Mouse (Mus musculus) G1E (cell line): ENCODE data around the gene Mroh7. TPM values are rescaled to one million over a fixed set of nuclear protein-coding genes. Genes with fewer than 3 reads are reported as not detected.
A peak's percentile ranks its signal among the peaks of the same experiment; 100 is the strongest.

Source experiments
- ATAC-seq: 2 replicates; pipeline ENCODE4 v1.8.0; 2016; ENCODE audit warnings: mild to moderate bottlenecking; ENCODE audit not compliant: insufficient number of reproducible peaks, poor library complexity, low FRiP score, severe bottlenecking; ENCODE audit errors: extremely low read depth
- DNase-seq: peaks from one replicate; pipeline ENCODE4 v3.0.0; 2012; ENCODE audit warnings: low spot score
- H3K27me3 ChIP-seq: 2 replicates; pipeline ENCODE4 v1.6.1; 2012; ENCODE audit warnings: mild to moderate bottlenecking, low read length, inconsistent platforms; ENCODE audit not compliant: insufficient read depth
- H3K36me3 ChIP-seq: replicated peaks from 2 replicates; pipeline ENCODE3; 2012; ENCODE audit warnings: mild to moderate bottlenecking, inconsistent platforms
- H3K4me1 ChIP-seq: 2 replicates; pipeline ENCODE4 v1.6.1; 2012; ENCODE audit warnings: low read depth, low read length, inconsistent platforms, mixed read lengths; ENCODE audit not compliant: insufficient read depth
- H3K4me3 ChIP-seq: 2 replicates; pipeline ENCODE4 v1.5.1; 2012; ENCODE audit warnings: low read depth, mild to moderate bottlenecking, inconsistent platforms, low read length, moderate library complexity, mixed read lengths
- H3K9me3 ChIP-seq: replicated peaks from 2 replicates; pipeline ENCODE4 v1.6.1; 2012; ENCODE audit warnings: inconsistent platforms
- CTCF ChIP-seq: IDR thresholded peaks from 2 replicates; pipeline ENCODE4 v1.5.1; 2012; ENCODE audit warnings: low read depth, low read length, inconsistent platforms, mixed read lengths
- GATA1 ChIP-seq: IDR thresholded peaks from 2 replicates; pipeline ENCODE4 v1.6.1; 2012; ENCODE audit warnings: borderline replicate concordance, low read length, inconsistent platforms, mixed read lengths
- GATA2 ChIP-seq: IDR thresholded peaks from 2 replicates; pipeline ENCODE4 v1.6.1; 2012; ENCODE audit warnings: low read depth, low read length, inconsistent platforms, borderline replicate concordance
- POLR2AphosphoS5 ChIP-seq: IDR thresholded peaks from 2 replicates; pipeline ENCODE4 v1.6.1; 2012; ENCODE audit warnings: low read depth, low read length, inconsistent platforms; ENCODE audit not compliant: insufficient replicate concordance
- TAL1 ChIP-seq: conservative IDR thresholded peaks from 2 replicates; pipeline ENCODE4 v1.6.1; 2012; ENCODE audit warnings: low read depth, low read length, inconsistent platforms, mixed read lengths
- polyA plus RNA-seq: library from polyadenylated mRNA; stranded (reverse); fragments of >175 nt; gene quantifications from 2 replicates; pipeline ENCODE4 v1.2.3, GENCODE M21; 2012
- total RNA-seq, 2 experiments: library from RNA; stranded (forward) in 1 of 2; stranded (reverse) in 1 of 2; fragments of 200-1000 nt in 1 of 2; fragments of >200 nt in 1 of 2; fragmentation: Nextera tagmentation in 1 of 2; gene quantifications; 2 replicates each; pipeline ENCODE4 v1.2.3; 2014 to 2017

Gene Mroh7
- total and polyA plus RNA-seq, 3 experiments, result 0.11 TPM; not detected in 2

- no peaks in the 10 kb centered on the region for H3K27me3 ChIP-seq
- TF ChIP-seq POLR2AphosphoS5 (no peak), GATA1 (no peak), CTCF (no peak), GATA2 (no peak), TAL1 (no peak)
- DNase-seq (no peak), ATAC-seq (no peak)
- no peak overlapping the region for H3K4me3 ChIP-seq
- H3K36me3 ChIP-seq, result peaks cover 100% of the 10 kb centered on the region
- no peaks in the 10 kb centered on the region for H3K4me1 ChIP-seq
- H3K9me3 ChIP-seq, result no peaks in the 10 kb centered on the region
Measured at GRCm38 (mm10) chr4:106664697-106665096, 66.0 kb downstream of the Mroh7 start.

DNA sequence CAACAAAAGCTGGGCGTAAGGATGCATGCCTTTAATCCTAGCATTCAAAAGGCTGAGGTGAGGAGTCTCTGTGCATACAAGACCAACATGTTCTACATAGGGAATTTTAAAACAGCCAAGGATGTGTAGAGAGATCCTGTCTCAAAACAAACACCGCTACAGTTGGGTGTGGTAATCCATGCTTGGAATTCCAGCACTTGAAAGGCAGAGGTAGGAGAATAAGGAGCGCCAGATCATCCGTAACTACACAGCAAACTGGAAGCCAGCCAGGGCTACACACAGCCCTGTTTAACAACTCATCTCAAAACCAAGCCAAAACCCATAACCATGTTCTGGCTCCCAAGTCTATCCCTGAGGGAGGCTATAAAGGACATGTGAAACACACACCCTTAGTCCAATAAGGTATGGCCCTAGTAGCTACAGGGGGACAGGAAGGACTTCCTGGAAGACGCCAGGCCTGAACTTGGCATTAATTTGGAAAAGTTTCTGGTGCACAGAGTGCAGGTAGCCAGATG, 66.7 kb downstream of the Mroh7 start:
- Histone ChIP-seq H3K4me1 (no peaks in the 10 kb centered on the region), H3K9me3 (no peaks in the 10 kb centered on the region), H3K27me3 (no peaks in the 10 kb centered on the region), H3K36me3 (peaks cover 100% of the 10 kb centered on the region), H3K4me3 (no peak overlapping the region)
- ATAC-seq, result no peak
- DNase-seq, result no peak
- TF ChIP-seq POLR2AphosphoS5 (no peak), TAL1 (no peak), GATA1 (no peak), GATA2 (no peak), CTCF (no peak)

DNA sequence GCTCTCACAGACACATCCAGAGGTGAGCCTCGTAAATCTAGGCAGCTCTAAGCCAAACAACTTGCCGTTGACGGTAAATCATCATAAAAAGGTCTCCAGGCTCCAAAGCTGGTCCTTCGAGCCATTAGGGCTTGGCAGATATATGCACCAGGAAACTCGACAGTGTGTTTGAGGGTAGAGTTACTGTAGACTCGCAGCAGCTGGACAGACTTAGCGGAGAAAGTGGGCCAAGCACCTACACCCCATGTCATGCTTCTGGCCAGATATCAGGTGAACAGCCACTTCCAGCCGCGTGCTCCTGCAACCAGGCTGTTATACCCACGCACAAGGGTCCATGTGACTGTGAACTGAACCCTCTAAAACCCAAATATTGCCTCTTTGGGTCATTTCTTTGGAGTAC, 75.0 kb downstream of the Mroh7 start:
- no peak for TF ChIP-seq GATA1
- Histone ChIP-seq H3K27me3 (no peaks in the 10 kb centered on the region), H3K36me3 (peaks cover 79% of the 10 kb centered on the region), H3K9me3 (no peaks in the 10 kb centered on the region), H3K4me1 (peaks cover 30% of the 10 kb centered on the region), H3K4me3 (no peak overlapping the region)
- DNase-seq (no peak), ATAC-seq (no peak)

- TF ChIP-seq CTCF (no peak), TAL1 (no peak), POLR2AphosphoS5 (no peak), GATA1 (no peak), GATA2 (no peak)
- DNase-seq (no peak), ATAC-seq (no peak)
- H3K4me3 ChIP-seq, result no peak overlapping the region
- peaks cover 54% of the 10 kb centered on the region for H3K36me3 ChIP-seq
- no peaks in the 10 kb centered on the region for H3K27me3 ChIP-seq
- H3K9me3 ChIP-seq, result no peaks in the 10 kb centered on the region
- H3K4me1 ChIP-seq, result peaks cover 41% of the 10 kb centered on the region
Measured at GRCm38 (mm10) chr4:106653051-106653450, 77.7 kb downstream of the Mroh7 start.

- no peak for ATAC-seq
- H3K36me3 ChIP-seq, result peaks cover 49% of the 10 kb centered on the region
- peaks cover 41% of the 10 kb centered on the region for H3K4me1 ChIP-seq
- H3K4me3 ChIP-seq, result no peak overlapping the region
- H3K27me3 ChIP-seq, result no peaks in the 10 kb centered on the region
- no peak for DNase-seq
- no peaks in the 10 kb centered on the region for H3K9me3 ChIP-seq
- TF ChIP-seq POLR2AphosphoS5 (no peak), TAL1 (no peak), GATA1 (no peak), CTCF (no peak), GATA2 (no peak)
Measured at GRCm38 (mm10) chr4:106652546-106652945, 78.2 kb downstream of the Mroh7 start.

- DNase-seq (peak; percentile 94), ATAC-seq (peak; percentile 94)
- peak within 1 kb of the TSS; percentile 81 for H3K4me3 ChIP-seq
- H3K36me3 ChIP-seq, result peaks cover 33% of the 10 kb centered on the region
- peaks cover 38% of the 10 kb centered on the region for H3K4me1 ChIP-seq
- no peak for TF ChIP-seq GATA1
- no peak for TF ChIP-seq CTCF
- no peaks in the 10 kb centered on the region for H3K9me3 ChIP-seq
- peaks cover 5% of the 10 kb centered on the region for H3K27me3 ChIP-seq
Measured at GRCm38 (mm10) chr4:106650833-106651527, 79.7 kb downstream of the Mroh7 start, which contains the start of gene Pars2. Gene Pars2 (plus strand): TSS chr4:106651069.

DNA sequence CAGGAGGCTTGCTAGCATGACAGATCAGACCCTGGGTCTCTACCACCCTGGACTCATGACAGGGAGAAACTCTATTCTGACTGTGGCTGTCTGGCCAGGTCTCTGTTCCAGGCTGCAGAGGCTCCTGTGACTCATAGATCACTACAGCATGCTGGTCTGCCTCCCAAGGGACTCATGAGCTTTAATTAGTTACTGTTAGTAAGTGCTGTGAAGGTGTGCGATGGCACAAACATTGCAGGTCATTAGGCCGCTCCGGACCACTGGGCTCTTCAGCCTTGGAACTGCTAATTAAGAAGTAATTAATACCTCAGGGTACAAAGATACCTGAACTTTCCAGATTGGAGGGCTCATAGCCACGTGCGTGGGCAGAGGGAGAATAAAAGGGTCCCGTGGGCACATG, 83.6 kb downstream of the Mroh7 start:
- peaks cover 30% of the 10 kb centered on the region for H3K27me3 ChIP-seq
- H3K4me1 ChIP-seq, result peaks cover 19% of the 10 kb centered on the region
- H3K4me3 ChIP-seq, result no peak overlapping the region
- ATAC-seq (no peak), DNase-seq (no peak)
- H3K36me3 ChIP-seq, result no peaks in the 10 kb centered on the region
- no peak for TF ChIP-seq POLR2AphosphoS5
- TF ChIP-seq GATA2, result no peak
- no peak for TF ChIP-seq GATA1
- TF ChIP-seq TAL1, result no peak
- TF ChIP-seq CTCF, result no peak
- H3K9me3 ChIP-seq, result no peaks in the 10 kb centered on the region
